In the genomic region with DNA sequence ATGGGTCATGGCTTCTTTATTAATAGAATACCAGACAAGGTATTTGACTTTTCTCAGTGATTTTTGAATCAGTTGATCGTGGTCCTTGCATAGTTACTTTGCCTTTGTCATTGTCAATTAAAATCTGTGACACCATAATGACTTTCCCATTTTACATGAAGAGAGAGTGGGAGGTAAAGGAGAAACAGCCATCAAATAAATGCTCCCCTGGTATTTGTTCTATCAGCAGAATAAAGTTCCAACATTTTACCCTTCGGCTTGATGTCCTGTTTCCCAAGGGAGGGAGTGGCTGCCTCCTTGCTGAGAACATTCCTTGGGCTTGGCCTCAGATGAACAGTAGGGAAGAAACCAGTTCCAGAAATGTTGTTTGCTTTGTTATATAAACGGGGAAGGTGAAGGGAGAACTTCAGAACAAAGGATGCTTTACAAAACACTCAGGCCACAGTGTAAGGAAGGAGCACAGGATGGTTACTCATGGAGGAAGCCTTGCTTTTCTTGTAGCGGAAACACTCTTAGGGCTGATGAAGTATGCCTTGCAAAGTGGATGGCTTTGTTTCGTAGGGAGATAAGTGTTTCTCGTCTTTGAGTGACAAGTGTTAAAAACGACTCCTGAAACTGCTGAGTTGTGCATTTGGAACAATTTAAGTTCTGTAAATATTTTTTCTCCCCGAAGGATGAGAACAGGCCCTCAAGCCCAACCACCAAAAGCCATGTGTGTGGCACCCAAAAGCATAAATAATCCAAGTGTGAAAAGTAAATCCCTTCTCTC, we compare ENCODE assay signal across 19 mouse cellular contexts.
DNase-seq lines count a peak whose midpoint lies in the region; ATAC-seq lines count a peak whose summit lies in the region.
"Had no signal": no experiment of that assay in that cellular context is flagged by ENCODE, and none has a peak within 500 bp of the region (broad histone marks: within the 10 kb centered on the region; RNA-seq: fewer than 3 reads in every experiment).

No protein-coding gene starts in this region.

- H3K4me1 ChIP-seq in lung, embryonic 16.5 days (replicated peaks; ENCODE audit: control insufficient read depth, insufficient read depth, low read length), result no peaks in the 10 kb centered on the region
- H3K4me1 ChIP-seq in kidney, embryonic 16.5 days (ENCODE audit: insufficient read depth, low read length), result no peaks in the 10 kb centered on the region
- H3K4me1 ChIP-seq: embryonic facial prominence, embryonic 13.5 days; forebrain, embryonic 13.5 days; hindbrain, embryonic 15.5 days had no signal

- no peak overlapping the region for H3K4me3 ChIP-seq in lung, embryonic 16.5 days (ENCODE audit: low read length)
- no peak overlapping the region for H3K4me3 ChIP-seq in kidney, embryonic 16.5 days (ENCODE audit: low read length)
- H3K4me3 ChIP-seq: embryonic facial prominence, embryonic 13.5 days; forebrain, embryonic 13.5 days; heart, embryonic 13.5 days; hindbrain, embryonic 15.5 days had no signal

- H3K9ac ChIP-seq in lung, embryonic 16.5 days (ENCODE audit: low read length), result no peak overlapping the region
- H3K9ac ChIP-seq in kidney, embryonic 16.5 days (replicated peaks; ENCODE audit: low read length), result no peak overlapping the region
- H3K9ac ChIP-seq: embryonic facial prominence, embryonic 13.5 days; forebrain, embryonic 13.5 days; forebrain, postnatal 0 days; heart, embryonic 13.5 days; hindbrain, embryonic 15.5 days had no signal

- peak; percentile 68 for ATAC-seq in lung, embryonic 16.5 days (ENCODE audit: low read depth)
- ATAC-seq in kidney, embryonic 16.5 days (ENCODE audit: low FRiP score, low TSS enrichment), result no peak
- ATAC-seq: forebrain, embryonic 13.5 days; forebrain, postnatal 0 days had no signal

- no peaks in the 10 kb centered on the region for H3K36me3 ChIP-seq in lung, embryonic 16.5 days (ENCODE audit: control insufficient read depth, insufficient read depth, low read length)
- no peaks in the 10 kb centered on the region for H3K36me3 ChIP-seq in kidney, embryonic 16.5 days (ENCODE audit: insufficient read depth, low read length)
- H3K36me3 ChIP-seq: embryonic facial prominence, embryonic 13.5 days; heart, embryonic 13.5 days; hindbrain, embryonic 15.5 days had no signal

- H3K9me3 ChIP-seq in lung, embryonic 16.5 days (ENCODE audit: control insufficient read depth, low read length), result no peaks in the 10 kb centered on the region
- H3K9me3 ChIP-seq in kidney, embryonic 16.5 days (ENCODE audit: low read length), result no peaks in the 10 kb centered on the region
- H3K9me3 ChIP-seq: embryonic facial prominence, embryonic 13.5 days; forebrain, embryonic 13.5 days; heart, embryonic 13.5 days; hindbrain, embryonic 15.5 days had no signal

- 33% methylated on average over 8 of the region's 8 CpGs for WGBS in lung, embryonic 16.5 days
- 52% methylated on average over 8 of the region's 8 CpGs for WGBS in kidney, embryonic 16.5 days

- H3K4me2 ChIP-seq in lung, embryonic 16.5 days (ENCODE audit: low read depth, low read length), result no peak overlapping the region
- H3K4me2 ChIP-seq in kidney, embryonic 16.5 days (replicated peaks; ENCODE audit: low read depth, low read length), result no peak overlapping the region
- H3K4me2 ChIP-seq: embryonic facial prominence, embryonic 13.5 days; forebrain, embryonic 13.5 days; heart, embryonic 13.5 days; hindbrain, embryonic 15.5 days had no signal

- DNase-seq in lung, postnatal 4 days, result no peak
- DNase-seq in ES-CJ7 (ENCODE audit: low read depth, low spot score), result peak; percentile 9
- peak; percentile 92 for DNase-seq in Muller cell, postnatal 12 days (ENCODE audit: inconsistent ontology term)
- peak; percentile 33 for DNase-seq in lung, postnatal 25 days (ENCODE audit: low spot score)
- DNase-seq in layer of hippocampus, adult 8-10 months (ENCODE audit: low spot score in 2 of 2), result no peak
- DNase-seq: adrenal gland, postnatal 10 days; cerebellum, adult 11 months; cerebellum, adult 8-10 months; cerebellum, postnatal 14 days; embryo, embryonic 11 days; forebrain, postnatal 0 days; gastrocnemius, postnatal 25 days; heart, postnatal 36 days had no signal

- no peak overlapping the region for H3K27ac ChIP-seq in lung, embryonic 16.5 days (ENCODE audit: low read length)
- no peak overlapping the region for H3K27ac ChIP-seq in kidney, embryonic 16.5 days (ENCODE audit: low read length)
- H3K27ac ChIP-seq: embryonic facial prominence, embryonic 13.5 days; forebrain, embryonic 13.5 days; heart, embryonic 13.5 days; hindbrain, embryonic 15.5 days had no signal

- H3K27me3 ChIP-seq in lung, embryonic 16.5 days (ENCODE audit: control insufficient read depth, insufficient read depth, low read depth, low read length), result no peaks in the 10 kb centered on the region
- H3K27me3 ChIP-seq in kidney, embryonic 16.5 days (ENCODE audit: insufficient read depth, low read length), result no peaks in the 10 kb centered on the region
- H3K27me3 ChIP-seq: embryonic facial prominence, embryonic 13.5 days; forebrain, embryonic 13.5 days; heart, embryonic 13.5 days; hindbrain, embryonic 15.5 days had no signal

Comparison
In these comparisons a context has a peak if more than half of its experiments do, and no peak if none do; other contexts are left out.
1. DNase-seq: peak in ES-CJ7 (single experiment), Muller cell, postnatal 12 days (single experiment) and lung, postnatal 25 days (single experiment); none in lung, postnatal 4 days (0 of 2) and layer of hippocampus, adult 8-10 months (0 of 2).